Mouse (Mus musculus): ENCODE measurements around the gene Nprl3.
A peak's percentile ranks its signal among the peaks of the same experiment; 100 is the strongest.

Nprl3 gene

GRCm38 (mm10) chr11:32243205-32243955, 24.1 kb downstream of the Nprl3 start:
- peak in 1 of 2 experiments; percentile 53 for DNase-seq

GRCm38 (mm10) chr11:32242209-32242608, 25.3 kb downstream of the Nprl3 start:
- no peak for DNase-seq

GRCm38 (mm10) chr11:32241391-32241790, 26.1 kb downstream of the Nprl3 start:
- peak; percentile 45 to 54 for DNase-seq

DNA sequence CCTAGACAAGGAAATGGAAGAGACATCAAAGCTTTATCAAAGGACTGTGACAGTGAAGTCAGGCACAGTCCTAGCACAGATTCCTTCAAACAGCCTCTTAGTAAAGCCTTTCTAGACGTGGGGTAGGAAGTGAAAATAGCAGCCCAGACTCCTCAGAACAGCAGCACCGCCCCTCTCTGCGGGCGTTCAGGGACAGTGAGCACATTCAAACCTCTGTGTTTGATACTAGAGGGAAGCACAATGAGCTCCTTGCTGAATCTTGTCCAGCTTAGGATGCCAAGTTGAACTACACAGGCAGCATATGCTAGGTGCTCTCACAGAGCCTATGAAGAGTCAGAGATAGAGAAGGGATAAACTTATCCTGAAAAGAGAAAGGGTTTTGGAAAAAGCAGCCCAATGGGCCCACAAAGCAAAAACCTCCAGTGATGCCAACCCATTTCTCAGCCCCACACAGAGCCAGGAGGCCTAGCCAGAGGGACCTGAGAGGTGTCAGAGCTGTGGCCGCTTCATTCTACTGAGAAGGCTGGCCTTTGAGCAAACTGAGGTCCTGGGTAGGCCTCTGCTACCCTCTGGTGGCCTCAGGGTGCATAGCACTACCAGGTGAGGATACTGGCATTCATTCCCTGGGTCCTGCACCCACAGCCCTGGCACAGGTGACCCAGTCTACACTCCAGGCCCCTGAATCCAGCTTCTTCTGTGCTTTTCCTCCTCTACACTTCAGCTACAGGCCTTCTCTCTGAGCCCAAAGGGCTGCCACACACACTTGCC, 29.2 kb downstream of the Nprl3 start:
- DNase-seq: peak; percentile 74 to 86

GRCm38 (mm10) chr11:32237411-32237795, 30.1 kb downstream of the Nprl3 start:
- no peak for DNase-seq

DNA sequence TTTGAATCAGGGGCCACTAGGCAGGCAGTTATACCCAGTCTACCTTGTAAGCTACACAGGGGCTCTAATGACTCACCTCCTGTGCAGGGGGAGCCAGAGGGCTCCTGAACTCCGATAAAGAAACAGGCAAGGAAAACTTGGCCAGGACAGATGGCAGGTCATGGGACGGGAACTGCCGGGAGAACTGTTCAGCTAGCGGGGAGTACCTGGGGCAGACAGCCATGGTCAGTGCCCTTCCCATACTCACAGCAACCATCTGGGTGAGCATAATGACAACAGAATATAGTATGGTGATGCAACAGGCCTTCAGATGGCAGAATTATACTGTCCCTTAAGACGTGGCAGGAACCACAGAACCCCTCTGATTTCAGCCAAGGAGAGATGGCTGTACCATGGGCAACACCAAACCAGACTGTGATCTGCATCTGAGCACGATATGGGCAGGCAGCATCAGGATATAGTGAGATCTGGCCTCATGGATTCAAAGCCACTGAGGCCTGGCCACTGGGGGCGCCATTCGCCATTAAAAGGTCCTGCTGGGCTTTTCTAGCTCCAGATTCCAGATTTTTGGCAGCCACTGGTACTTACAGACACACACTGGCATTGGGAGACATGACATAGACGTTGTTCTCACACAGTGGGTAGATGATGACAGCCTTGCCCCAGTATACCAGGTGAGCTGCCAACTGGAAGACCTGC, 30.6 kb downstream of the Nprl3 start:
- DNase-seq: peak; percentile 60 to 87

DNA sequence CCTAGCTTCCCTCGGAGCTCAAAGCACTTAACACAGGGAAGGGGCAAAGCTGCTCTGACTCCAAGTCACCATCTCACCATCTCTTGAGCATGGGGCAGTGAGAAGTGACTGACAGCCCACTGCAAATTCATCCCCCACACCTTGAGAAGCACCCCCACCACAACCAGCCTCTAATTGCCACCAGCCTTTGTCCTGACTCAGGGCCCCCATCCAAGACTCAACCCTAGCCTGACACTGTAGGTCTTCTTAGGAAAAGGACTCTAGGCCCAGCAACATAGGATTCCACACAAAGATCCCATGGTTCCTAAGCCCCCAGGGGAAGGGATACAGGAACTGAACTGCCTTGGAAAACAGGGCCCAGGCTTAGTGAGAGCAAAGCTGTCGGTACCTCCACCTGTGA, 31.4 kb downstream of the Nprl3 start:
- no peak for DNase-seq

- DNase-seq: peak; percentile 93
These were observed 31.9 kb downstream of the Nprl3 start for GRCm38 (mm10) chr11:32235646-32236045.

GRCm38 (mm10) chr11:32234816-32235485, 32.6 kb downstream of the Nprl3 start:
- peak; percentile 37 to 65 for DNase-seq

DNA sequence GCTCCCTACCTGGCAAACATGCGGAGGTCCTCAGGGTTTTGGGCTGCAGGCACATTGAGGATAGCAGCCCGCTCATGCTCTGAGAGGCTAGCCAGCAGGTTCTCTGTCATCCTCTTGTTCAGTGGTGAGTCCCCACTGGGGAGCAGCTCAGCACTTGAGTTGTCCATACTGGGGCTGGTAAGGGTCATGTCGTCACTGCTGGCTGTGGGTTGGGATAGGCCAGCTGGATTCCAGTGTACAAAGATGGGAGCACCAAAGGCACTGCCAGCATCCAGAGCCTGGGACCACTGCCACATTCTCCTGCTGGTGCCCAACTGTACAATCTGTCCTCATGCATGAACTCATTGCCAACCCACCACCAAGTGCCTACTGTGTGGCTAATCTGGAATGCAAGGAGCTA, 33.6 kb downstream of the Nprl3 start:
- DNase-seq: no peak

GRCm38 (mm10) chr11:32232848-32233247, 34.7 kb downstream of the Nprl3 start:
- no peak for DNase-seq

DNA sequence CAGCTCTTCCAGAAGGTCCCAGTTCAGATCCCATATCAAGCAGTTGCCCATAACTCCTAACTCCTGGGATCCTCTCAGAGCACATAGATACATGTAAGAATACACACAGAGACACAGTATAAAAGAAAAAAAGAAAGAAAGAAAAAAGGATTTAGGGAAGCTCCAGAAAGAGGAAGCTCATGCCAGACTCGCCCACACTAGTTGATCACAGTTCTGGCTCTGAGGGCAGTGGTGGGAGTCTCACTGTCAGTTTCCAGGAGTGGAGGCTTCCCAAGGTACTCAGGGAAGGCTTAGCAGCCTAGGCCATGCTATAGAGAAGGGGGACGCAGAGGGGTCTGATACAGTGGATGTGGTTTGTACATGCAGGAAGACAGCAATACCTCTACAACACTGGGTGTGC, 36.4 kb downstream of the Nprl3 start:
- DNase-seq: no peak

- peak in 1 of 2 experiments; percentile 50 for DNase-seq
These were observed 37.3 kb downstream of the Nprl3 start for GRCm38 (mm10) chr11:32230220-32230619.

- DNase-seq: no peak
These were observed 39.1 kb downstream of the Nprl3 start for GRCm38 (mm10) chr11:32228292-32228845.

GRCm38 (mm10) chr11:32227555-32227954, 40.0 kb downstream of the Nprl3 start:
- DNase-seq: no peak

DNA sequence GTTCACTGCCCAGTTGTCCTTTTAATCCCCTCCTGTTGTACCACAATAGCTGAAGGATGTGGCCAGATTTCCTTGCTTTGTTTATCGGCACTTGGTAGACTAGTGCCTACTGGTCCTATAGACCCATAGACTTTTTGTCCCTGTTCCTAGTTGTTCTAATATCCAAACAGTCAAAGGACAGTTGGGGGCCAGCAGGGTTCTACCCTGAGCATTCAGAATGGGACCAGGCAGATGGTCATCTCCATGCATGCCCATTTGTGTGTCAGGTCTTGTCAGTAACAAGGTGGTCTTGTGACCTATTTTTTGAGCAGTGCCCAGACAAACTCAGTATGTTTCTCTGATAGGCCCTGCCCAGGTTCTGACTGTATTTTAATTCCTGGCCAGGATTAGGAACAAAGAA, 40.5 kb downstream of the Nprl3 start:
- DNase-seq: no peak

- DNase-seq: peak; percentile 90 to 95
These were observed 41.2 kb downstream of the Nprl3 start, which contains the start of gene Mpg for GRCm38 (mm10) chr11:32226124-32226871. Gene Mpg (plus strand): TSS chr11:32226505.

DNA sequence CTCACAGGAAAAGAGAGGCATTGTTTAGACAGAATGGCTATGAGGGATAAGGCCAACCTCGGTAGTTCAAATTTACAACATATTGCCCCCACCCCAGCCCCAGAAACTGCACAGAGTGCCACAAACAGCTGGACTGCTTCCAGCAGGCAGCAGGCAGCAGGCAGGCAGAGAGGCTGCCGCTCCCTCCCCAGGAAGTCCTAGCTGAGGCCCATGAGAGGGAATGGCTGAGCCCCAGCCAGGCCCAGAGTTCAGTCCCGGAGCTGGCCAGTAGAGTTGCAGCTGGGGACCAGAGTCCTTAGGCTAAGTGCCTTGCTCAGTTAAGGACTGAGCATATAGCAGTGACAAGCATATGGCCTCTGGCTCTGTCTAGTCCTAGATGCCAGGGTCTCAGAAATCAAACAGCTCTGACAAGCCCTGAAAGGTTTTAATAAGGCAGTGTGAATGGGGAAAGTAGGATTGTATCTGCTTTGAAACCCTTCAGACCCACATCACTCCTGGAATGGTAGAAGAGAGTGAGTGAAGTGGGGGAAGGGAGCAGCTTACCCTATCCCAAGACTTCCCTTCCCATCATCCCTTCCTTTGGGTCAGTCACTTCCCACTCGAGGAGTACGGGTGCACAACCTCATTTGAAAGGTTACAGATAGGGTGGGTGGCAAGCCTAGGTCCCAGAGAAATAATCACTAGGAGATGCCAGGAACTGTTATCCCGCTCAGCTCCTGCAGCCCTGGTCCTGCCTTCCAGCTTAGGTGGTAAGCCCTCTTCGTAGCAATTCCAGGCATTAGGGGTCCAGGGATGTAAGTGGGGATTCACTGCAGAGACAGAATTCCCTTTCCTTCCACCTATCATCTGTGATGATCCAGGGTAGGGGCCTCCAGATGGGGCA, 42.0 kb downstream of the Nprl3 start:
- peak in 1 of 2 experiments; percentile 48 for DNase-seq

- DNase-seq: peak; percentile 91 to 92
These were observed 42.9 kb downstream of the Nprl3 start for GRCm38 (mm10) chr11:32224468-32225139.
